Mouse (Mus musculus) duodenum, adult 2 months (tissue): ENCODE measurements around the gene Ugt2b37. TPM values are rescaled to one million over a fixed set of nuclear protein-coding genes. Genes with fewer than 3 reads are reported as not detected.

Experiments
- polyA plus RNA-seq: library from polyadenylated mRNA; depleted of rRNA; stranded (reverse); fragments of >200 nt; gene quantifications from 2 replicates; pipeline ENCODE4 v1.2.3, GENCODE M21; 2012; ENCODE audit warnings: low replicate concordance; rRNA removed

Ugt2b37 gene
- not detected in 2 replicates for polyA plus RNA-seq

DNA sequence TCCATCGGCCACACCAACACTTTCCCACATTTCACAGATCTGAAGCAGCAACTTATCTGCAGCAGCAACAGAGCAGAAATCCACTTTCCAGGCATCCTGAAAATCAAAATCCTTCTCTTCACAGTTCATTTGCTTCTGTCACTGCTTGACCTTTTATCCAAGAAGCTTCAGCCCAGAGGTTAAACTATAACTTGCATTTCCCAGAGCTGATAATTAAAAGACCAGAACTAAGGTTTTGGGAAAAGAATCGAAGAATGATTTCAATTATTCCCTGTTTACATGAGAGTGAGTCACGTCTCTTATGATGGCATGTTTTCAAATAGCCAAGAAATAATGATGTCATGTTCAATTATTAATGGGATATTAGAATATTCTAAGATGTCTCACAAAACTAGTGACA lies at the start of gene Ugt2b37:
TSS of gene Ugt2b37 (minus strand) at position 129 of the 400 bp plus-strand sequence.

Other genes starting within 250 kb of the Ugt2b37 start
- gene Ugt2b36, start 162.2 kb downstream of the Ugt2b37 start, polyA plus RNA-seq: 1.1 and 1.6 TPM in 2 replicates
- 1.8 and 9.6 TPM in 2 replicates for gene Ugt2b5, start 114.5 kb downstream of the Ugt2b37 start, polyA plus RNA-seq
- 7.1 and 12.0 TPM in 2 replicates for gene Ugt2a3, start 82.4 kb upstream of the Ugt2b37 start, polyA plus RNA-seq
- 0.53 TPM in 1 of 2 replicates, not detected in the other for gene Ugt2b38, start 169.4 kb upstream of the Ugt2b37 start, polyA plus RNA-seq
- gene Ugt2a2, start 227.5 kb upstream of the Ugt2b37 start, polyA plus RNA-seq: not detected in 2 replicates
- not detected in 2 replicates for gene Gm43638, start 232.0 kb upstream of the Ugt2b37 start, polyA plus RNA-seq
- gene Ugt2a1, start 236.1 kb upstream of the Ugt2b37 start, polyA plus RNA-seq: not detected in 2 replicates